Mouse (Mus musculus): ENCODE results near the gene Rnf227. TPM values are rescaled to one million over a fixed set of nuclear protein-coding genes. Genes with fewer than 3 reads are reported as not detected.

The Rnf227 gene
- polyA plus RNA-seq, 1 experiment, result 142 TPM

DNA sequence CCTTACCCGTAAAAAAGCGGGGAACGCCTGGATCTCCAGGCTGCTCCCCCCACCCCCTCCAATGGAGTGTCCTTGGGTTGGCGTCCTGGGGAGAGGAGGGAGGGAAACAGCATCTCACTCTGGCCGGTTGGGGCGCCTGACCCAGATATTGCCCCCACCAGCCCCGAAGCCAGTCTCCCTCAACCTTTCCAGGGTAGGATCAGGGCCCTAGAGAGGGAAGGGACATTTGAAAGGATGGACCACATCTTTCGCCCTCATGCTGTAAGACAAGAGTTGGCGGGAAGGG, 13.2 kb upstream of the Rnf227 start:
- H3K27ac ChIP-seq (ENCODE audit: insufficient read depth, low read length), result no peak overlapping the region
- H3K4me1 ChIP-seq (ENCODE audit: control insufficient read depth, insufficient read depth, low read length), result peaks cover 4% of the 10 kb centered on the region; the same call in 1 of the 2 replicates
- no peak for TF ChIP-seq POLR2A (IDR thresholded peaks at IDR 0.05; ENCODE audit: extremely low read depth, insufficient read depth, low read length)
- no peak for TF ChIP-seq CTCF (IDR thresholded peaks at IDR 0.05; ENCODE audit: extremely low read depth, insufficient read depth, low read length)
- H3K4me3 ChIP-seq (ENCODE audit: insufficient read depth, low read length), result peak overlapping the region; percentile 36

DNA sequence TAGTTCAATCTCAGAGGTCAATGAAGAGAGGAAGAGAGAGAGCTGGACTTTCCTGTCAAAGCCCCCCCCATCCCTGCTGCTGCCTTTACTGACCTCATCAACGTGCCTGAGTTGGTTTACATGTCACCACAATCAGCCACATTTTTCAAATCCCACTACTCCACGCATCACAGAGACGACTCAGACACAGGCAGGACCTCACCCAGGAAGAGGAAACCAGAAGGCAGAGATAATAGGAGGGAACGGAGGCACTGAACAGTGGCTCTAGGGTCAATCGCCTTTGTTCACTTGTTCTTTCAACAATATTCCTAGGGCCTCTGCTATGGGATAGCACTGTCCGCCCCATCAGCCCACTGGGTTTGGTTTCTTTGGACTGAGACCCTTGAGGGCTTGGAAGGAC, 12.6 kb upstream of the Rnf227 start:
- Histone ChIP-seq H3K4me3 (ENCODE audit: insufficient read depth, low read length) (no peak overlapping the region; the same call in 1 of the 2 replicates), H3K27ac (ENCODE audit: insufficient read depth, low read length) (no peak overlapping the region), H3K4me1 (ENCODE audit: control insufficient read depth, insufficient read depth, low read length) (peaks cover 2% of the 10 kb centered on the region; the same call in 1 of the 2 replicates)
- TF ChIP-seq POLR2A (IDR thresholded peaks at IDR 0.05; ENCODE audit: extremely low read depth, insufficient read depth, low read length), result no peak
- TF ChIP-seq CTCF (IDR thresholded peaks at IDR 0.05; ENCODE audit: extremely low read depth, insufficient read depth, low read length), result no peak

DNA sequence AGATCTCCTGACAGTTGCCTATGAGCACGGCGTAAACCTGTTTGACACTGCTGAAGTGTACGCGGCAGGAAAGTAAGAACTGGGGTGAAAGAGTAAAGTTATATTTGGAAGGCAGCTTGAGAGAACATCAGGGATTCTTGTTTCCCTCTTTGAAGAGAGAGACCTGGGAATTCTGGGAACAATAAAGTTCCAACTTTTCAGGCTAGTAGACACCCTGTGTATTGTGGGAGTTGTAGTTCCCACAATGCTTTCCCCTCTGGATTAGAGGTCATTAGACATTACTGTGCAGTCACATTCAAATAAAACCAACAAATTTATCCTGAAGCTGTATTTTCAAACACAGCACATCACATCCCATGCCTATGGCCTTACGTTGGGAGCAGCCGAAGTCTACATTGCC, 11.7 kb upstream of the Rnf227 start:
- Histone ChIP-seq H3K4me1 (ENCODE audit: control insufficient read depth, insufficient read depth, low read length) (no peaks in the 10 kb centered on the region), H3K4me3 (ENCODE audit: insufficient read depth, low read length) (no peak overlapping the region), H3K27ac (ENCODE audit: insufficient read depth, low read length) (no peak overlapping the region)
- no peak for TF ChIP-seq POLR2A (IDR thresholded peaks at IDR 0.05; ENCODE audit: extremely low read depth, insufficient read depth, low read length)
- TF ChIP-seq CTCF (IDR thresholded peaks at IDR 0.05; ENCODE audit: extremely low read depth, insufficient read depth, low read length), result no peak

DNA sequence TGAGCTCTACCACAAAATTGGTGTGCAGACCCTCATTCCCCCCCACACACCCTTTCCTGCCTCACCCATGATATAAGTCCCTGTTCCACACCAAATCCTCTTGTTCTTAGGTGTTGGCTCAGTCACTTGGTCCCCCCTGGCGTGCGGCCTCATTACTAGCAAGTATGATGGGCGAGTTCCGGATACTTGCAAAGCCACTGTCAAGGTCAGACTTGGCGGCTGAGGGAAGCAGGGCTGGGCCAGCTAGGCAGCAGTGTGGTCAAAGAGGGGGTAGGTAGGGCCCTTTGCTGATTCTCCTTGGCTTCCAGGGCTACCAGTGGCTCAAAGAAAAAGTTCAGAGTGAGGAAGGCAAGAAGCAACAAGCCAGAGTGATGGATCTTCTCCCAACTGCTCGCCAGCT, 9.1 kb upstream of the Rnf227 start:
- no peak overlapping the region for H3K27ac ChIP-seq (ENCODE audit: insufficient read depth, low read length)
- H3K4me3 ChIP-seq (ENCODE audit: insufficient read depth, low read length), result no peak overlapping the region; the same call in 1 of the 2 replicates
- H3K4me1 ChIP-seq (ENCODE audit: control insufficient read depth, insufficient read depth, low read length), result 0 out of 2 replicates have a peak, but pooled peaks cover 2% of the 10 kb centered on the region
- TF ChIP-seq POLR2A (IDR thresholded peaks at IDR 0.05; ENCODE audit: extremely low read depth, insufficient read depth, low read length), result no peak
- TF ChIP-seq CTCF (IDR thresholded peaks at IDR 0.05; ENCODE audit: extremely low read depth, insufficient read depth, low read length), result no peak

DNA sequence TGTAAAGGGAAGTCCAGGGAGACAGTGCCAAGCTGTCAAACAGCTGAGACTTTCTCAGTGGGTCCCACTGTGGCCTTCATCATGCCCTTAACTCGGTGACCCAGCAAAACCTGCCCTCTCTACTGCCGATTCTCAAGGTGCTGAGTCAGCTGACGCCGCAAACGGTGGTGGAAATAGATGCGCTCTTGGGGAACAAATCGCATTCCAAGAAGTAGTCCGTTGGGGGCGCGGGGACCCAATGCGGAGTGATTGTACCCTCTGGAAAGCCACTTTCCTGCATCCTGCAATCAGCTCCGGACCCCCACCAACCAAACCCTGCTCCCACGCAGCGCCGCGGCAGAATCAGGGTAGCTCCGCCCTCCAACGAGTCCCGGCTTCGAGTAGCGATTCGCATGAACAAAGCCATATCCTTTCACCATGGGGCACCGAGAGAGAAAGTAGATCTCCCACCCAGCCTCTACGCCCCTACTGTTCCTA, 8.3 kb upstream of the Rnf227 start:
- Histone ChIP-seq H3K4me1 (ENCODE audit: control insufficient read depth, insufficient read depth, low read length) (0 out of 2 replicates have a peak, but pooled peaks cover 2% of the 10 kb centered on the region), H3K4me3 (ENCODE audit: insufficient read depth, low read length) (peak overlapping the region; percentile 44), H3K27ac (ENCODE audit: insufficient read depth, low read length) (peak overlapping the region; percentile 30)
- TF ChIP-seq POLR2A (IDR thresholded peaks at IDR 0.05; ENCODE audit: extremely low read depth, insufficient read depth, low read length), result peak; percentile 90
- no peak for TF ChIP-seq CTCF (IDR thresholded peaks at IDR 0.05; ENCODE audit: extremely low read depth, insufficient read depth, low read length)

DNA sequence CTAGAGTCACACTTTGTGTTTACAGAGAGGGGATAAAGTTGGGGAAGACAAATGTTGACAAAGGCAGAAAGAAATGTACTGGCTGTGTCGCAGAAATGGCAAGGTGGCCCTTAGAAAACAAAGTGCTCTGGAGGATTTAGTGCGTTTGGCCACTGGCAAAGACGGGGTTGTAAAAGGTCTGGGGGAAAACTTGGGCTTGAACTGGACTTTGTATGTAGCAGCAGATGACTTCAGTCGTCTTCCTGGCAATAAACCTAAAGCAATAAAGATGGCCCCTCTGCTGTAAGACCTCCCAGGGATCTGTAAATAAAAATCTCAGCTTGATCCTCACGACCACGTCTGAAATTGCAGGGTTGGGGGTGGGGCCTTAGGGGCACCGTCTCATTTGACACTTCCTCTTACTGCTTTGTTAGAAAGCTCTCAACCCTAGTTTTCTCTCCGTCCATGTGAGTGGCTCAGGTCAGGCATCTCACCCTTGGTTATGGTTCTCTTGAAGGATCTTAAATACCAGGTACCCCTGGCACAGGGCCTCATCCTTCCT, 7.5 kb upstream of the Rnf227 start:
- 0 out of 2 replicates have a peak overlapping the region, but pooled peaks have one; percentile 6 for H3K27ac ChIP-seq (ENCODE audit: insufficient read depth, low read length)
- H3K4me1 ChIP-seq (ENCODE audit: control insufficient read depth, insufficient read depth, low read length), result 0 out of 2 replicates have a peak, but pooled peaks cover 2% of the 10 kb centered on the region
- TF ChIP-seq CTCF (IDR thresholded peaks at IDR 0.05; ENCODE audit: extremely low read depth, insufficient read depth, low read length) (no peak), POLR2A (IDR thresholded peaks at IDR 0.05; ENCODE audit: extremely low read depth, insufficient read depth, low read length) (no peak)
- no peak overlapping the region; the same call in 1 of the 2 replicates for H3K4me3 ChIP-seq (ENCODE audit: insufficient read depth, low read length)

DNA sequence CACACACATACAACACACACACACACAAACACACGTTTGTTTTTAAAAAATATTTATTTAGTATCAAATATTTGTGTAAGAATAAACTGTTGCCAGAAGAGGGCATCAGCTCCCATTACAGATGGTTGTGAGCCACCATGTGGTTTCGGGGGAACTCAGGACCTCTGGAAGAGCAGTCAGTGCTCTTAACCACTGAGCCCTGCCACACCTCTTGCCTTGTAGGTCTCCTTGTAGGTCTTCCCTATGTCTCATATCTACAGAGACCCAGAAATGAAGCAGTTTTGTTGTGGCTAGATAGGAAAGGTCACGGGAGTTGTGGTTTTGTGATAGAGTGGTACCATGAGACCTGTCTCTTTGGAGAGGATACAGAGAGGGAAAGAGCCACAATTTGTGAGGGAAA, 6.3 kb upstream of the Rnf227 start:
- no peak overlapping the region for H3K4me3 ChIP-seq (ENCODE audit: insufficient read depth, low read length)
- H3K4me1 ChIP-seq (ENCODE audit: control insufficient read depth, insufficient read depth, low read length), result 0 out of 2 replicates have a peak, but pooled peaks cover 2% of the 10 kb centered on the region
- TF ChIP-seq CTCF (IDR thresholded peaks at IDR 0.05; ENCODE audit: extremely low read depth, insufficient read depth, low read length) (no peak), POLR2A (IDR thresholded peaks at IDR 0.05; ENCODE audit: extremely low read depth, insufficient read depth, low read length) (no peak)
- H3K27ac ChIP-seq (ENCODE audit: insufficient read depth, low read length), result no peak overlapping the region

DNA sequence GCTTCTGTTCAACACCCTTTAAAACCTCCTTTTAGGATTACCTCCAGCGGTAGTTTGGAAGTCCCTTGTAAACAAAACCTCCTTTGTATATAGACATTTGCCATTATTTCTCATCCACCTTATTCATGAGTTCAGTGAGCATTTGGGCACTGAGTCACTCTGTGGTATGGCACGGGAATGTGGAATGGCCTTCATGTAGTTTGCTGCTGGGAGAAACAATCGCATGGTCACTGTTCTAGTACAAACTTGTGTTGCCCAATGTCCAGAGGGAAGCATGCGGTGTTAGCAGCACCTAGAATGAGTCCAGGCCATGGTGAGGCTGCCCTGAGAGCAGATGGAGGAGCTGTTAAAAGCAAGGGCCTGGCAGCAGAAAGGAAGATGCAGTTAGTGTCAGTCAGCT, 5.5 kb upstream of the Rnf227 start:
- Histone ChIP-seq H3K4me1 (ENCODE audit: control insufficient read depth, insufficient read depth, low read length) (0 out of 2 replicates have a peak, but pooled peaks cover 2% of the 10 kb centered on the region), H3K27ac (ENCODE audit: insufficient read depth, low read length) (no peak overlapping the region), H3K4me3 (ENCODE audit: insufficient read depth, low read length) (no peak overlapping the region)
- no peak for TF ChIP-seq POLR2A (IDR thresholded peaks at IDR 0.05; ENCODE audit: extremely low read depth, insufficient read depth, low read length)
- TF ChIP-seq CTCF (IDR thresholded peaks at IDR 0.05; ENCODE audit: extremely low read depth, insufficient read depth, low read length), result no peak

DNA sequence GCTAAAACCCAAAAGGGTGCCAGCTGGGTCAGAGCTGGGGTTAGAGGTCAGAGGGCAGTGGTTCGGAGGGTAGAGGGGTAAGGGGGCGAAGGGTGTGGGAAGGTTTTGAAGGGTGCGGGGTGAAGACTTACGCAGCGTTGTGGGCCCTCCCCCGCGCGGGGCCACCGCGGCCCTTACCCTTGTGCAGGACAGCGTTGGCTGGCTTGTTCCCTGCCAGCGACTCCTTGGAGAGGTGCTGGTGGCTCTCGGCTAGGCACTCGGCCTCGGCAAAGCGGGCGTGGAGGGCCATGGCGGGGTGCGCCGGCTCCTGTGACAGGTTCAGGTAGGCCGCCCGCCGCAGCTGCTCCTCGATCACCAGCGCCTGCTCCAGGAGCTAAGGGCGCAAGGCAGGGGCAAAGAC, 6.2 kb downstream of the Rnf227 start:
- Histone ChIP-seq H3K27ac (ENCODE audit: insufficient read depth, low read length) (no peak overlapping the region), H3K4me3 (ENCODE audit: insufficient read depth, low read length) (no peak overlapping the region), H3K4me1 (ENCODE audit: control insufficient read depth, insufficient read depth, low read length) (no peaks in the 10 kb centered on the region; the same call in 1 of the 2 replicates)
- TF ChIP-seq POLR2A (IDR thresholded peaks at IDR 0.05; ENCODE audit: extremely low read depth, insufficient read depth, low read length) (no peak), CTCF (IDR thresholded peaks at IDR 0.05; ENCODE audit: extremely low read depth, insufficient read depth, low read length) (no peak)

DNA sequence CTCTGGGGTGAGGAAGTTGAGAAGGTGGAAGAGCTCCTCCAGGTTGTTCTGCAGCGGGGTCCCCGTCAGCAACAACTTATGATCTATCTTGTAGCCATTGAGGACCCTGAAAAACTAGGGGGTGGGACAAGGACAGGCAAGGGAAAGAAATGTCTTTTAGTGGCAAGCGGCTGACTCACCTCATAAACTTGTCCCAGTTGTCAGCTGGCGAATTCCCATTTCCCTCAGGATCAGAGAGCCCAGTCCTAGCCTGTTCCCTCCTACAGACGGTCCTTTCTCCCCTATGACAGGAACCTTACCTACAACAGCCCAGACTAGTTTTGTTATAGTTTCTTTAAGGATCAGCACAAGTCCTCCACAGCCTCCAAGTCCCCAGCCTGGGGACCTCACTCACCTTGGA, 16.3 kb downstream of the Rnf227 start:
- Histone ChIP-seq H3K27ac (ENCODE audit: insufficient read depth, low read length) (no peak overlapping the region), H3K4me1 (ENCODE audit: control insufficient read depth, insufficient read depth, low read length) (no peaks in the 10 kb centered on the region), H3K4me3 (ENCODE audit: insufficient read depth, low read length) (no peak overlapping the region)
- TF ChIP-seq POLR2A (IDR thresholded peaks at IDR 0.05; ENCODE audit: extremely low read depth, insufficient read depth, low read length) (no peak), CTCF (IDR thresholded peaks at IDR 0.05; ENCODE audit: extremely low read depth, insufficient read depth, low read length) (no peak)

Data from cortical plate, adult 2 months (tissue).